Mouse (Mus musculus) thymus, postnatal 0 days (tissue): ENCODE measurements around the gene Togaram2. TPM values are rescaled to one million over a fixed set of nuclear protein-coding genes. Genes with fewer than 3 reads are reported as not detected.
"Not testable (repeated sequence)": the region's sequence is repeated elsewhere in the genome, so short reads cannot be mapped to it uniquely, and the experiment has no call there.

Experiments used
- DNase-seq: peaks from one replicate; pipeline ENCODE4 v3.0.0-alpha.2; 2015; ENCODE audit warnings: low spot score
- polyA plus RNA-seq: library from polyadenylated mRNA; unstranded; fragments of >200 nt; fragmentation: Nextera tagmentation; extraction: Ambion mirVana; gene quantifications from 2 replicates; pipeline ENCODE4 v1.2.1, GENCODE M21; 2015

The Togaram2 gene
- 0.53 and 0.62 TPM in 2 replicates for polyA plus RNA-seq

DNA sequence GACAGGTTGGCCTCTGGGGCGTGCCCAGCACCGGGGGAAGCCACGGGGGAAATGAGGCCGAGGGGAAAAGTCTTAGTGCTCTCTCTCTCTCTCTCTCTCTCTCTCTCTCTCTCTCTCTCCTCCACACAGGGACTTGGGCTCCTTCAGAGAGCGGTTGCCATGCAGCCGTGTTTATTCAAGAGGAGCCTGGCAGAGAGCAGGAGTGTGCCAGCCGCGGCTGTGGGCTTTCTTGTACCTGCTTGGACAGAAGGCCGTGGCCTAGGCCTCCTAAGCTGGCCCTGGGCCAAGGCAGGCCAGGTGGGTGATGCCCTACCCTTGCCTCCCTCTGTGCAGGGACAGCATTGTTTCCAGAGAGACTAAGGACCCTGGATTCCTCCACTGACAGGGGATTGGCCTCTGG is at the start of gene Togaram2:
Gene Togaram2, plus strand, starts transcription at position 170 of the 400 bp plus-strand sequence.
- no peak for DNase-seq

DNA sequence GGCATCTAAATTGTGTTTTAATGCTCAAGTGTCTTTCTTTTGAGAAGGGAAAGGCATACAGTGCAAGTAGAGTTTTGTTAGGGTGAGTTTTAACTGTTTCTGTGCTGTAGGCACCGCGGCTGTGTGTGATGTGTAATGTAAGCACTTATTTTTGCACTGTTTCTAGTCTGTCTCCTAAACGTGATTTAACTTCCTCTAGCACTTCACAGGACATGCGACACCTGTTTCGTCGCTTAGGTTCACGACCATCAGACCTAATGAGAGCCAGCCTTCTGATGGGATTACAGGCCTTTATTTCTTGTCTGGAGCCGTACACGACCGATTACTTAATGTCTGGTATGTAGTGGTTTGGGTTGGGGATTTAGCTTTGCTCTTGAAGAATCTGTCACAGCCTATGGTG is 41.3 kb upstream of the Togaram2 start:
- DNase-seq = no peak

DNA sequence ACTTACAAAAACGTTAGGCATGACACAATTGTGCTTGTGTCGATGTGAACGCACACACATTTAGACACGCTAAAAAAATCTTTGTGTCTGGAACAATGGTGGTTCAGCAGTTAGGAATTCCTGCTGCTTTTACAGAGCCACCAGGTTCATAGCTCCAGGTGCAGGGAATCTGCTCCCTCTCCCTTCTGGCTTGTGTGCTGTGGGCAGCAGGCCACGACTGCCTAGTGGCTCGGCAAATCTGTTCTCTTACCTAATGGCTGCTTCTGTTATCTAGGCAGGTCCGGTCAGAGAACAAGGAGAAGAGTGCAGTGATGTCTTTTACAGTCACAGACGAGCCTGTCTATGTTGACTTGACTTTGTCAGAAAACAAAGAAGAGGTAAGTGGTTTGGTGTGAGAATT is 39.7 kb upstream of the Togaram2 start:
- DNase-seq = no peak

DNA sequence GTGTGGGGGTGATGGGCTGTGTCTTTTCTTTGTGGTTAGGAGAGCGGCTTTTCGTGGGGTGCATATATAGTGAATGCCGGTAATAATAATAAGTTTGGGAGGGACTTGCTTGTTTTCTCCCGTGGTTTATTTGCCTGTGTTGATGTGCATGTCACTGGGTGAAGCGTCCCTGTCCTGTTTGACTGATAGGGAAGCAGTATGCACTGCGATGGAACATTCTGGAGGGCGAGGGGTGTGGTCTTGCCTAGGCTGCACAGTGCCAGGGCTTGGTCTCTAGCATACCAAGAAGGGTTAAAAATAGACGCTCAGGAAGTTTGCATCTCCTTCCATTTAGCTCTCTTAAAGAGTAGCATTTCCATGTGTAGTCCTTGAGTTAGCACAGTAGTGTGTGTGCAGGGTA is 36.3 kb upstream of the Togaram2 start:
- no peak for DNase-seq

DNA sequence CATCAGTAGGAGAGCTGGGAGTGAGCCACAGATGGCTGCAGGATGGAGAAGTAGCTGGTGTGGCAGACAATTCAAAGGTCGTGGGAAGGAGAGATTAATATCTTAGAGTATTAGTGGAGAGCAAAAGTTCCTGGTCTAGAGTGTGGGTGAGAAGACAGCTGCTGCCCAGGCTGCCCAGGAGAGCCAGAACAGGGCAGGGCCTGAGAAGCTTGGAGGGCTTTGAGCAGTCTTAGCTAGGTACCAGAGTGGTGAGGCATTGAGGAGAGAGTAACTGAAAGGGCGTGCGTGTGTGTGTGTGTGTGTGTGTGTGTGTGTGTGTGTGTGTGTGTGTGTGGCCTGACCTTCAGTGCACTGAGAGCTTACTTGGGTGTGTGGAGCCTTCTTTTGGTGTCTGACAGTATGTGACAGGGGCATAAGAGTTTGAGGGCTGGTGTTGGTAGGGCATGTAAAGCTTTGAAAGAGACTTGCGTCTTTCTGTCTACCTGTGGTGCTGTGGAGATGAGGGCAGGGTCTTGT is 35.3 kb upstream of the Togaram2 start:
- no peak for DNase-seq

DNA sequence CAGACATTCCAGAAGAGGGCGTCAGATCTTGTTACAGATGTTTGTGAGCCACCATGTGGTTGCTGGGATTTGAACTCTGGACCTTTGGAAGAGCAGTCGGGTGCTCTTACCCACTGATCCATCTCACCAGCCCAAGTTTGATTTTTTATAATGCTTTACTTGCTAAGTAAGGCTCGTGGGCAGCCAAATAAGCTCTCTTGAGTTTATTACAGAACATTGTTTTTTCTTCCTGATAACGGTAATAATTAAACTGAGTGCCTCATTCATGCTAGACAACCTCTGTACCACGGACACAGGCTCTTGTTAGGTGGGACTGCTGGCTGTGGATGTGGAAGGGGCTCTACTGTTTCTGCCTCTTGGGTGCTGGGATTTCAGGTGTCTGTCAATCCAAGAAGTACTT is 34.0 kb upstream of the Togaram2 start:
- not testable (repeated sequence) for DNase-seq

DNA sequence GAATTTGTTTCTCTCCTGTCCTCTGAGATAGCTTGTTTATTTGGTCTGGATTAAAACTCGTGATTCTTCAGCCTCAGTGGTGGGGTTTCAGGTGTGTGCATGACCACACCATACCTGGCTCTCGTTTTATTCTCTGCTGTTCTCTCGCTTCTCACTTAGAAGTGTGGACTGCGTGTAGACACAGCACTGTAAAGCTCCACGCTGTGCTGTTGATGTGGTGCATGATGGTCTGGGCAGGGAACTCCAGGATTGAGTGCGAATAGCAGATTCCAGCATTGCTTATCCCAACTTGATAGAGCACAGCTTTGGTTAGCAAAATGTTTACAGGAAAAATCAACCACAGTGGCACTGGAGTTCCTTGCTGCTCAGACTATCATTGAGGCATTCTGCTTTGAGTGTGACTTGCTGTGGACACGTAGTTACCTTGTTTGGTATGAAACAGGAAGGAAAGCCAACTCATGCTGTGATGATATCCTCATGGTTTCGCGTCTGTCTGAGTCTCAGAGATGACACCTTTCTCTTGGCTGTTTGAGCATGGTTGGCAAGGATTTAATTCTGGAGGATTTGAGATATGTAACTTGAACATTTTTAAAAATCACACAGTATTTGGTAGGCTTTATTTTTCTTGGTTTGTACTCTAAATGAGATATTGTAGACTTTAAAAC is 32.5 kb upstream of the Togaram2 start:
- no peak for DNase-seq

DNA sequence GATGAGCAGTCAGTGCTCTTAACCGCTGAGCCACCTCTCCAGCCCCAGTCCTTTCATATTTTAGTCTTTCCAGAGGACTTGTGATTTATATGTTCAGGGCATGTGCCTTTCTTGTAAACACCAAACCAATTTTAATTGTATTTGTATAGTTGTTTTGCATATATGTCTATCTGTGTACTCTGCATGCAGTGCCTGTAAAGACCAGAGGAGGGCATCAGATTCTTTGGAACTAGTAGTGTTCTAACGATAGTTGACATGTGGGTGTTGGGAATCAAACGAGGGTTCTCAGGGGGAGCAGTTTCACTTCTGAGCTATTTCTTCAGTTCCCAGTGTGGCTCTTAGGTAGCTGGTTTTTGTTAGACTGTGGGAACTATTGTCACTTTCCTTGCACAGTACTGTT is 30.9 kb upstream of the Togaram2 start:
- DNase-seq = no peak

DNA sequence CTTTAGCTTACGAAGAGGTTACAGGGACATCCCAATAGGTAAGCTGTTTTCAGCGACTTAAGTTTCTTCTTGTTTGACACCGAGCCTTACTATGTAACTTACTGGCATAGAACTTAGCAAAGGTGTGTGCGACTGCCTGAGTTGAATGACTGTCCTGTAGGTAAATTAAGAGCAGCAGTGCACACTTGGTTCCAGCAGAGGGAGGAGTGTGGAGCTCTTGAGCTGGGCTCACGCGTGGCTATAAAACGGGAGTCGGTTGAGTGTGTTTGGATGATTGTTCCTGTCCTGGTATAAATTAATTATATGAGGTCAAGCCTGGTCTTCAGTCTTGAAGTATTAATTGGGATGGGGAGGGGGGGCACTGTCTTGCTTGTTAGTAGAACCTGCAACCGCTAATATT is 23.1 kb upstream of the Togaram2 start:
- no peak for DNase-seq

DNA sequence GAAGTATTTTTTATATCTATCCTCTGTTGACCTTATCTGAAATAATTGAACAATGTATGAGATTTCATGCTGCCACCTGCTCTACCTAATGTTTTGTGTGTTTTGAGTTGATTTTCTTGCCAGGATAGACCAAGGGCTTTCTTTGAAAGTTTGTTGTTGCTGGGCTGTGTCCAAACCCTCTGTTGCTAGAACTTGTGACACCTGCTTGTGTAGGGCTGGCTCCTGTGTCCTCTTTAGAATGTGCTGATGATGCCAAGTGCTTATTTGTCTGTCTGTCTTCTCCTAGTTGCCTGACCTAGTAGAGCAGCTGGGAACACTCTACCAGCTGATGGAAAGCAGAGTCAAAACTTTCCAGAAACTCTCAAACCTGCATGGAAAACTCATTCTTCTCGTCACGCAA is 20.6 kb upstream of the Togaram2 start:
- DNase-seq = no peak

DNA sequence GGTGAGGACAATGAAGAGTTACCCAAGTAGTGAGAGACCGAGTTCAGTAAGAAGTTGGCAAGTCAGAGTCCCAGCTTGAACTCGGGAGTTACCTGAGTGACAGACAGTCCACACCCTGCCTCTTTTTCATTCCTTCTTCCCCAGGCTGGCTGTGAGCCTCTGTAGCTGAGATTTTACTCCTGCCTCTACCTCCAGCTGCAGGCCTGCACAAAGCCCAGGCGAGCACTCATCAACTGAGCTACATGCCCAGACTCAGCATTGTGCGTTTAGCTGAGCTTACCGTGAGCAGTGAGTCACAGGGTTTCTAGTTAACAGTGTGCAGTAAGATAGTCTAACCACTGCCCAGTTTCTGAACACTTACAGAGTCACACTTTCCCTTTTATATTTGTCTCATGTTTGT is 20.1 kb upstream of the Togaram2 start:
- DNase-seq = no peak

DNA sequence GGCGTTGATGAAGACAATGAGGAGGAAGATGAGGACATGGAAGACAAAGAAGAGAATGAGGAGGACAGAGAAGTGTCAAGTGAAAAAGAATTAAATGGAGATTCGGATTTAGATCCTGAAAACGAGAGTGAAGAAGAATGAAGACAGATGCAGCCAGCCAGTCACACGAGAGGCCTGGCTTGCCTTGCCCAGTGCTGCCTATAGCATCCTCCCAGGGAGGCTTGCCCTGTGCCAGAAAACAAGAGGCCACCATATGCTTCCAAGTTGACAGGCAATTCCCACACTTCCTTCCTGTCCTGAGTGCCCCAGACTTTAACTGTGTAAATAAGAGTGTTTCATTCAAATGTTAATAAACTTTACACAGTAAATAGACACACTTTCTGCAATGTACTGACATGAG is 15.5 kb upstream of the Togaram2 start:
- DNase-seq = no peak

DNA sequence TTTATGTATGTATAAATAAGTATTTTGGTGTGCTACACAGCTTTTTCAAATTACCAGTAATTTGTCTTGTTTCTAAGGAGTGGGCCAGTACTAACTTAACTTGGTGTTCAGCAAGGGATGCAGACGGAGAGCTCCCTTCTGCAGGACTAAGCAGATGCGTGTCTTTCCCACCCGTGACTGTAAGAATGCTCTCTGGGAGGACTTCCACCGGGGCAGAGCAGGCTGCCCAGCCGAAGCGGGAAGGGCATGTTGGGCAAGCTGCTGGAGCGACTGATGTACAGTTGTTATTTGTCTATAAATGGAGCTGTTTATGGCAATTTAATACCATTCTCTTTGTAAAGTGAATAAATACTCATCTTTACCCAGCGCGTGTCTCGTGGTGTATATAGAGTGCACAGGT is 14.4 kb upstream of the Togaram2 start:
- no peak for DNase-seq

DNA sequence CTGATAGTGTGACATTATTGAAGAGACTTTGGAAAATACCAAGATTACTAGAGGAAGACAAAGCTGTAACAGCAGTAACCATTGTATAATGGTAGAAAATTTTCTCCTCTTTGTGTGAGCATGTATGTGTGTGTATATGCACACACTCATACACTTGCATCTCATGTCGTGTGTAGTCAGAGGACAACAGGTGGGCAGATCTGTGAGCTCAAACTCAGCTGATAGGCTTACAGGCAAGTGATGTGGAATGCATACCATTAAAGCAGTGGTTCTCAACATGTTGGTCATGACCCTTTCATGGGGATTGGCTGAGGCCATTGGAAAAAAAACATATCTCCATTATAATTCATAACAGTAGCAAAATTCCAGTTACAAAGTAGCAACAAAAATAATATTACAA is 12.7 kb upstream of the Togaram2 start:
- DNase-seq = no peak

DNA sequence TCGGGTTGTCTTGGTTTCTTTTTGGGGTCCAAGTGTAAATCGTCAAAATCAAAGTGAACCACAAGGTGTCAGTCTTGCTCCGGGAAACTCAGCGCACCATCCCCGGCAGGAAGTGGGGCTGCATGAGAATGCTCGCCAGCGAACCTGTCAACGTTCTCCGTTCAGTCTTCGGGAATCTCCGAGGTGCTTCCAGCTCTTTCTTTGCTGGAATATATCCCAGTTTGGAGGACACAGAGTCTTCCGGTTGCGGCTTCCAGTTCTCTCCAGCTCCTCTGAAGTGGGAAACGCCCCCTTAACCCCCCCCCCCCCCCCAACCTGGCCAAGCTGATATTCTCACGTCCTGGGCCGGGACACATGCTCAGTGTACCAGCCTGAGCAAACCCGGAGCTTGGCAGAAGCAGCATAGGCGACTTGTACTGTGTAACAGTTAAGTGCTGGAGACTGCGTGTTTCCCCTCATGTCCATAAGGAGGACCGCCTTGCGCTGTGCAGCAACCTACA is 10.3 kb upstream of the Togaram2 start:
- DNase-seq = peak; percentile 77

DNA sequence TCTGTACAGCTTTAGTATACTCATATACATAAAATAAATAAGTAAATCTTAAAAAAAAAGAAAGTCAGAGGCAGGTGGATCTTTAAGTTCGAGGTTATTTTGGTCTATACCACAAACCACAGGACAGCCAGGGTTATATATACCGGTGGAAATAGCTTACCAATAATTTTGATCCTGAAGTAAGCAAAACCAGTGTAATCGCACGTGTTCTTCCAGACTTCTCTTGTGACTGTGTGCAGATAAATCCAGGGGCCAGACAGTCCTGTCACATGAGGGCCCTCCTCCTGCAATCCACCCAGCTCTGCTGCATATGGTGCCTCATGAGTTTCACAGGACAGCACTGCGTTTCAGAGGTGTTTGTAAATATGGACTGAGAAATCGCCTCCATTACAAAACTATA is 9.6 kb upstream of the Togaram2 start:
- no peak for DNase-seq

DNA sequence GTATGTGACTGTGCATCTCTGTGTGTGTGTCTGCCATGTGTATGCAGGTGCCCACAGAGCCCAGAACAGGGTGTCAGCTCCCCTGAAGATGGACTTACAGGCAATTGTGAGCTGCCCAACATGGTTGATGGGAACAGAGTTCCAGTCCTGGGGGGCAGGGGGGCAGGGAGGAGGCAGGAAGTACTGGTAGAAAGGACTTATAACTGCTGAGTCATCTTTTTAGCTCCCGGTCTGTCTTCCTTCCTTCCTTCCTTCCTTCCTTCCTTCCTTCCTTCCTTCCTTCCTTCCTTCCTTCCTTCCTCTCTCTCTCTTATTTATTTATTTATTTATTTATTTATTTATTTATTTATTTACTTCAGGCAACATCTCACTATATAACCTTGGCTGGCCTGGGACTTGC is 8.9 kb upstream of the Togaram2 start:
- DNase-seq = no peak

DNA sequence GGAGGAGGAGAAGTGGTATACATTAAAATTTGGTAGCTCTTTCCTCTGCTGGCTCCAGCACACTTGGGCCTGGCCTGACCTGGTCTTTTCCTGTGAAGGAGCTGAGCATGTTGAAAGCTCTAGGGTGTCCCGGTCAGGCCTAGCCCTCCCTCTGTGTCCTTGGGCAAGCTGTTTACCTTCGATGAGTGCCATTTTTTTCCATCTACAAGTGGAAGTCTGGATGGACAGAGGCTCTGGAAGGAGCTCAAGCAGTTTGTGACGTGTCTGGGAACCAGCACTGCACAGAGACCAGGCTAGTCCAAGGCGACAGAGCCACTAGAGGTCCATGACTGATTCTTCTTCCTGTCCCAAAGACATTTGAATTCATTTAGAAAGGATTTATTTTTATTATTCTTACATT is 7.9 kb upstream of the Togaram2 start:
- no peak for DNase-seq

DNA sequence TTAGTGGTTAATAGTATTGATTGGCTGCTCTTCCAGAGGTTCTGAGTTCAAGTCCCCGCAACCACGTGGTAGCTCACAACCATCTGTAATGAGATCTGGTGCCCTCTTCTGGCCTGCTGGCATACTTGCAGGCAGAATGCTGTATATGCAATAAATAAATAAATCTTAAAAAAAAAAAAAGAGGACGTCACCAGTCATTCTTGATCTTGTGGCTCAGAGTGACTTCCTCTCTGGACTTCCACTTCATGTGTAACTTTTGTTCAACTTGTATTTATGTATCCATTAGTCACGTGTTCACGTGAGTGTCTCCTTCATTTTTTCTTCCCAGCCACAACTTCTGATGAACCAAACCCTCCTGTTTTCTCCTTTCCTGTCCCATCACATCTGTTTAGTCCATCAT is 3.5 kb upstream of the Togaram2 start:
- DNase-seq = no peak

DNA sequence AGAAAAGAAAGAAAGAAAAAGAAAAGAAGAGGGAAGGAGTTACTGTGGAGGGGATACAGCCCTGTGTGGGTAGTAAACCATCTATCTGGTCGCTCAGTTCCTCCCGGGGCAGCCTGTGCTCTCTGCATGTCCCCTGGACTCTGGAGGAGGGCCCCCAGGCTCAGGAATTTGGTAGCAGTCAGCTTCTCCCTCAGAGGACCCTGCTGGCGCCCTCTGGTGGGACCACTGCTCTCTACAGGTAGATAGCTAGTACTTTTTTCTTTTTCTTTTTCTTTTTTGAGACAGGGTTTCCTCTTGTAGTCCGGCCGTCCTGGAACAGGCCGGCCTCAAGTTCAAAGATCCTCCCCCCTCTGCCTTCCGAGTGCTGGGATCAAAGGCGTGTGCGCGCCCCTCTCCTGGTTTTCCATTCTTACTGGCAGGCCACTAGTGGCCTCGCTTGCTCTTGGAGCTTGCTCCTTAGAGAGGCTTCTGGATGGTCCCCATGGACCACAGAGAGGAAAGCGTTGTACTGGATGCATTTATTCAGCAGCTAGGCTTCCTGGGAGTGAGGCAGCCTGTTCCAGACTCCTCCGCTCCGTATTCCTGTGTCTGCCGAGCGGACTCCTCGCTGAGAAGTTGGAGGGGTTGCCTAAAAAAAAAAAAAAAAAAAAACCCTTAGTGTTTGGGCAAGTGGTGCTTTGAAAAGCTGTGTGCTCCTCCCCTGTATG is 1.1 kb upstream of the Togaram2 start:
- DNase-seq = peak; percentile 52

DNA sequence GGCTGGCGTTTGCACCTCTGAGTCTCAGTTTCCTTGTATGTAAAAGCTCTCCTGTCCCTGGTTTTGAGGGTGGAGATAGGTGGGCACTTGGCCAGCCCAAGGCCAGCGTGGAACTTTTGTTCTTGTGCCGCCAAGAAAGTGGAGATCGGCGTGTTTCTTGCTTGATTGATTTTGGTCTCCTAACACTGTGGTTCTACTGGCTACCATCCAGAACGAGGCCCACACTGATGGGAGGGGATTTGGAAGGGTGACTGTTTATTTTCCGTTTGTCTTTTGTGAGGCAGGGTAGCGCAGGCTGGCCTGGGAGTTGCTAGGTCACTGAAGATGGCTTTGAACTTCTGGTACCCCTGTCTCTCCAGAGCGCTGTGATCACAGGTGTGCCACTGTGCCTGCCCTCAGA is 875 bp downstream of the Togaram2 start:
- DNase-seq = no peak

DNA sequence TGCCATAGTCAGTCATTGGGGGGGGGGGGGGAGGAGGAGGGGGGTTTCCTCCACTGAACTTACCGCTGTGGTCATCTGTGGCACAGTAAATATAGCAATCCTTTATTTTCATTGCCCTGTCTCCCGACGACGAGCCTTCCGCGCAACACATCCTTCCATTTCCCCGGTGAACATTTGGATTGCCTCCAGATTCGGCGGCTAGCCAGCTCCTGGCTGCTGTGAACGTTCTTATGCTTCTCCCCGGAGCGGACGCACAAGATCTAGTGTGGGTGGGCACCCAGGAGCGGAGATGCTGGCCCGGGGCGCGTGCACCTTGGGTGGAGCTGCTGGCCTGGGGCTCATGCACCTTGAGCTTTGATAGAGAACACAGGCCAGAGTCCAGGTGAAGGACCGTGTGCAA is 1.8 kb downstream of the Togaram2 start:
- DNase-seq = no peak

DNA sequence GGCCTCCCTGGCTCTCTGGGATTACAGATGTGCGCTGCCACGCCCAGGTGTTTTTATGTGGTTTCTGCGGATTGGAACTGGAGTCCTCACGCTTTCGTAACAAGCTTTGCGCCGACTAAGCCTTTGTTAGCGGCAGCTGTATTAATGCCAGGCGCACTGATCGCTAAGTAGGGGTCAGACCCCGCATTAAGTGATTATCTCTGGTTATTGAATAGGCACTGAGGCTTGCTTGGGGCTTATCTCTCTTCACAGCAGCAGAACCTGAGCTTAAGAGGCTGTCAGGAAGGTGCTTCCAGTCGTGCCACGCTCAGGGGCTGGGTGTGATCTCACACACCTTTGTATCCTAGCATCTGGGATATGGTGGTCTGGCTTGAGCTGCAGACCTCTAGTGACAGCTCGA is 8.6 kb downstream of the Togaram2 start:
- no peak for DNase-seq
